In the genomic region with DNA sequence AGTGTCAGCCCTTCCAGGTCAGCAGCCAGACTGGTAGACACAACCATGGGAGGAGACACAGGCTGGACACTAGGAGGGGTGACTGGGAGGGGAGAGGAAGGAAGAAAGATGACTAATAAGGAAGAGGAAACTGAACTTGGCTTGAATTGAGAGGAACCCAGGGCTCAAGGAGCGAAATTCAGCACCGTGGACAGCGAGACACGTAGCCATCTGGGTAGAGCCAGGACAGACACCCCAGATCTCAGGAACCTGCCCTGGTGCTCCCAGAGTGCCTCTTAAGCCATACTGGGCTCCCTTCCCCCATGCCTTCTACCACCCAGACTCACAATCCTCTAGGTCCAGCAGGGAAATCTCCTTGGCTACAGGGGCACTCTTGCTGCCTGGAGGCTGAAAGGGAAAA, we compare ENCODE assay signal across 10 mouse cellular contexts. TPM values are rescaled to one million over a fixed set of nuclear protein-coding genes. Genes with fewer than 3 reads are reported as not detected.
DNase-seq lines count a peak whose midpoint lies in the region; ATAC-seq lines count a peak whose summit lies in the region.
"Had no signal": no experiment of that assay in that cellular context is flagged by ENCODE, and none has a peak within 500 bp of the region (broad histone marks: within the 10 kb centered on the region; RNA-seq: fewer than 3 reads in every experiment).

No protein-coding gene starts in this region.

- peak; percentile 74 to 77 for DNase-seq in kidney, postnatal 4 days
- no peak for DNase-seq in kidney, adult 11 months
- peak; percentile 2 for DNase-seq in MEL-GATA-1-ER (ENCODE audit: extremely low read depth, low read depth)
- peak; percentile 33 for DNase-seq in adrenal gland, postnatal 25 days
- peak; percentile 38 for DNase-seq in liver, embryonic 11.5 days (ENCODE audit: low spot score)
- DNase-seq in natural killer cell, adult 2 months (ENCODE audit: low spot score in 2 of 2) = no peak
- no peak for DNase-seq in left cerebral cortex, postnatal 36 days (ENCODE audit: low spot score in 2 of 2)
- DNase-seq: gastrocnemius, postnatal 25 days; left cerebral cortex, postnatal 4 days had no signal

- H3K4me1 ChIP-seq in liver, embryonic 11.5 days (replicated peaks; ENCODE audit: control insufficient read depth, insufficient read depth, low read length) = no peaks in the 10 kb centered on the region

- no peak overlapping the region for H3K4me2 ChIP-seq in liver, embryonic 11.5 days

- WGBS in liver, embryonic 11.5 days = 3% methylated on average over 4 of the region's 4 CpGs

- ATAC-seq in liver, embryonic 11.5 days (replicated peaks; ENCODE audit: low FRiP score) = no peak

- H3K27ac ChIP-seq in liver, embryonic 11.5 days (ENCODE audit: low read depth, low read length) = no peak overlapping the region

- H3K9me3 ChIP-seq in liver, embryonic 11.5 days (ENCODE audit: control insufficient read depth, low read length) = no peaks in the 10 kb centered on the region

- peaks cover 11% of the 10 kb centered on the region; the same call in 1 of the 2 replicates for H3K27me3 ChIP-seq in liver, embryonic 11.5 days (replicated peaks; ENCODE audit: control insufficient read depth, insufficient read depth, low read length)

- intact Hi-C loops in left cerebral cortex, postnatal 36 days (cut with DNase I) = no loop called here

- H3K36me3 ChIP-seq in liver, embryonic 11.5 days (ENCODE audit: control insufficient read depth, insufficient read depth, low read length) = no peaks in the 10 kb centered on the region

- H3K4me3 ChIP-seq in liver, embryonic 11.5 days (ENCODE audit: low read depth, low read length) = no peak overlapping the region

- H3K9ac ChIP-seq in liver, embryonic 11.5 days (ENCODE audit: low read depth, low read length) = no peak overlapping the region

RNA-seq across cellular contexts. Expression of a gene that starts 8.9 kb away (rescaled TPM):
- 29.2 and 39.0 TPM in 2 replicates for total RNA-seq in adrenal gland, postnatal 25 days (2021)
- polyA plus RNA-seq in liver, embryonic 11.5 days (2014; fragmentation: Nextera tagmentation; extraction: Ambion mirVana) = 0.09 and 0.27 TPM in 2 replicates
- 10 to 100 TPM; 77.3 to 84.1 TPM for total RNA-seq in left cerebral cortex, postnatal 36 days (2021)

RNA-seq across cellular contexts. Expression of a gene that starts 29.6 kb away (rescaled TPM):
- 9.3 and 13.1 TPM in 2 replicates for total RNA-seq in adrenal gland, postnatal 25 days (2021)
- polyA plus RNA-seq in liver, embryonic 11.5 days (2014; fragmentation: Nextera tagmentation; extraction: Ambion mirVana) = 0.40 and 1.1 TPM in 2 replicates
- total RNA-seq in left cerebral cortex, postnatal 36 days (2021) = 100 to 1,000 TPM; 143 to 155 TPM

RNA-seq across cellular contexts. Expression of a gene that starts 34.0 kb away (rescaled TPM):
- total RNA-seq in adrenal gland, postnatal 25 days (2021) = not detected in 2 replicates
- not detected in 2 replicates for polyA plus RNA-seq in liver, embryonic 11.5 days (2014; fragmentation: Nextera tagmentation; extraction: Ambion mirVana)
- total RNA-seq in left cerebral cortex, postnatal 36 days (2021) = not detected
- total RNA-seq: left cerebral cortex, postnatal 4 days had no signal
- polyA plus RNA-seq: stomach, embryonic 14.5 days had no signal

Comparison
In these comparisons a context has a peak if more than half of its experiments do, and no peak if none do; other contexts are left out.
1. DNase-seq: peak in kidney, postnatal 4 days (2 of 2), MEL-GATA-1-ER (single experiment), adrenal gland, postnatal 25 days (single experiment) and liver, embryonic 11.5 days (single experiment); none in kidney, adult 11 months (single experiment), natural killer cell, adult 2 months (0 of 2) and left cerebral cortex, postnatal 36 days (0 of 2).
2. RNA of a gene that starts 29.6 kb away (total RNA-seq): 143 to 155 TPM in left cerebral cortex, postnatal 36 days; 9.3 to 13.1 TPM in adrenal gland, postnatal 25 days; every median in the first group is over 10 times any median in the second.